Comparison of ENCODE assay signal across 8 mouse cellular contexts in genomic region chr8:121951656-121952009, GRCm38 (mm10). TPM values are rescaled to one million over a fixed set of nuclear protein-coding genes. Genes with fewer than 3 reads are reported as not detected.
DNase-seq lines count a peak whose midpoint lies in the region; ATAC-seq and TF ChIP-seq lines count a peak whose summit lies in the region.

No protein-coding gene starts in this region.

- WGBS in cerebellum, adult 2 months, result 26% methylated on average over 7 of the region's 7 CpGs
- 21% methylated on average over 7 of the region's 7 CpGs for WGBS in thymus, adult 2 months
- 31% methylated on average over 7 of the region's 7 CpGs for WGBS in limb, embryonic 15.5 days

- H3K27ac ChIP-seq in cerebellum, adult 2 months (ENCODE audit: insufficient read depth, low read length), result no peak overlapping the region
- H3K27ac ChIP-seq in thymus, adult 2 months (ENCODE audit: control insufficient read depth, insufficient read depth, low read length), result no peak overlapping the region
- H3K27ac ChIP-seq in limb, embryonic 15.5 days, result 0 out of 2 replicates have a peak overlapping the region, but pooled peaks have one; percentile 95

- no peak for DNase-seq in cerebellum, adult 2 months
- no peak for DNase-seq in cerebellum, adult 18-20 months
- DNase-seq in thymus, adult 2 months, result no peak
- no peak for DNase-seq in thymus, postnatal 4 days
- no peak for DNase-seq in adrenal gland, adult 18-20 months (ENCODE audit: low spot score in 2 of 2)
- DNase-seq in frontal cortex, adult 2 months (ENCODE audit: extremely low spot score in 1 of 2, low spot score in 1 of 2), result no peak
- DNase-seq in thymus, postnatal 14 days, result no peak

- 0 out of 2 replicates have a peak, but pooled peaks cover 5% of the 10 kb centered on the region for H3K36me3 ChIP-seq in thymus, adult 2 months (ENCODE audit: control insufficient read depth, insufficient read depth, low read length)
- peaks cover 33% of the 10 kb centered on the region for H3K36me3 ChIP-seq in limb, embryonic 15.5 days

- H3K4me2 ChIP-seq in limb, embryonic 15.5 days, result peak overlapping the region; percentile 76

- peak overlapping the region; percentile 99 for H3K9ac ChIP-seq in limb, embryonic 15.5 days

- H3K9me3 ChIP-seq in limb, embryonic 15.5 days, result no peaks in the 10 kb centered on the region

- ATAC-seq in limb, embryonic 15.5 days (ENCODE audit: insufficient number of reproducible peaks, low FRiP score, low TSS enrichment, low read depth), result no peak

- no peak for TF ChIP-seq POLR2A in cerebellum, adult 2 months (IDR thresholded peaks at IDR 0.05; ENCODE audit: borderline replicate concordance, insufficient read depth, low read length)
- no peak for TF ChIP-seq POLR2A in thymus, adult 2 months (IDR thresholded peaks at IDR 0.05; ENCODE audit: control insufficient read depth, extremely low read depth, insufficient read depth, low read length, poor library complexity)

- peak overlapping the region; percentile 72 for H3K4me3 ChIP-seq in cerebellum, adult 2 months (replicated peaks; ENCODE audit: insufficient read depth, low read depth, low read length)
- H3K4me3 ChIP-seq in thymus, adult 2 months (ENCODE audit: control insufficient read depth, insufficient read depth, low read length), result peak overlapping the region; percentile 78
- peak overlapping the region; percentile 92 for H3K4me3 ChIP-seq in limb, embryonic 15.5 days

- no peaks in the 10 kb centered on the region for H3K27me3 ChIP-seq in cerebellum, adult 2 months (ENCODE audit: control insufficient read depth, insufficient read depth, low read length)
- no peaks in the 10 kb centered on the region for H3K27me3 ChIP-seq in thymus, adult 2 months (ENCODE audit: control insufficient read depth, insufficient read depth, low read length)
- H3K27me3 ChIP-seq in limb, embryonic 15.5 days, result no peaks in the 10 kb centered on the region

- peaks cover 15% of the 10 kb centered on the region for H3K4me1 ChIP-seq in cerebellum, adult 2 months (ENCODE audit: control insufficient read depth, insufficient read depth, low read length)
- H3K4me1 ChIP-seq in thymus, adult 2 months (replicated peaks; ENCODE audit: control insufficient read depth, insufficient read depth, low read length), result peaks cover 34% of the 10 kb centered on the region
- peaks cover 76% of the 10 kb centered on the region for H3K4me1 ChIP-seq in limb, embryonic 15.5 days

- no peak for TF ChIP-seq CTCF in cerebellum, adult 2 months (IDR thresholded peaks at IDR 0.05; ENCODE audit: borderline replicate concordance, insufficient read depth, low read depth, low read length)
- no peak for TF ChIP-seq CTCF in thymus, adult 2 months (IDR thresholded peaks at IDR 0.05; ENCODE audit: borderline replicate concordance, control insufficient read depth, extremely low read depth, insufficient read depth, low read length, poor library complexity)

RNA-seq across cellular contexts. Expression of gene Banp, which starts 2.1 kb away (rescaled TPM):
- polyA plus RNA-seq in cerebellum, adult 2 months (2012; rRNA removed), result 64.3 and 67.1 TPM in 2 replicates
- polyA plus RNA-seq in thymus, adult 2 months (2012; rRNA removed), result 151 and 153 TPM in 2 replicates
- 42.3 and 44.8 TPM in 2 replicates for polyA plus RNA-seq in limb, embryonic 15.5 days (2015; fragmentation: Nextera tagmentation; extraction: Ambion mirVana)
- total RNA-seq in adrenal gland, adult 18-20 months (2021), result 10 to 100 TPM; 44.8 to 48.9 TPM
- 69.6 and 81.2 TPM in 2 replicates for polyA plus RNA-seq in frontal cortex, adult 2 months (2012; rRNA removed)

RNA-seq across cellular contexts. Expression of gene Car5a, which starts 6.9 kb away (rescaled TPM):
- polyA plus RNA-seq in cerebellum, adult 2 months (2012; rRNA removed), result 0.44 and 0.59 TPM in 2 replicates
- 0.75 TPM in 1 of 2 replicates, not detected in the other for polyA plus RNA-seq in thymus, adult 2 months (2012; rRNA removed)
- polyA plus RNA-seq in limb, embryonic 15.5 days (2015; fragmentation: Nextera tagmentation; extraction: Ambion mirVana), result 0.17 TPM in 1 of 2 replicates, not detected in the other
- total RNA-seq in adrenal gland, adult 18-20 months (2021), result not detected
- 0.34 and 0.40 TPM in 2 replicates for polyA plus RNA-seq in frontal cortex, adult 2 months (2012; rRNA removed)

RNA-seq across cellular contexts. Expression of gene Slc7a5, which starts 44.1 kb away (rescaled TPM):
- polyA plus RNA-seq in cerebellum, adult 2 months (2012; rRNA removed), result 70.7 and 78.0 TPM in 2 replicates
- 45.9 and 66.8 TPM in 2 replicates for polyA plus RNA-seq in thymus, adult 2 months (2012; rRNA removed)
- 24.5 and 27.4 TPM in 2 replicates for polyA plus RNA-seq in limb, embryonic 15.5 days (2015; fragmentation: Nextera tagmentation; extraction: Ambion mirVana)
- 10 to 100 TPM; 35.3 to 48.3 TPM for total RNA-seq in adrenal gland, adult 18-20 months (2021)
- 63.7 and 70.1 TPM in 2 replicates for polyA plus RNA-seq in frontal cortex, adult 2 months (2012; rRNA removed)
